Mouse (Mus musculus): Measurements from ENCODE around the gene Inpp1.

DNA sequence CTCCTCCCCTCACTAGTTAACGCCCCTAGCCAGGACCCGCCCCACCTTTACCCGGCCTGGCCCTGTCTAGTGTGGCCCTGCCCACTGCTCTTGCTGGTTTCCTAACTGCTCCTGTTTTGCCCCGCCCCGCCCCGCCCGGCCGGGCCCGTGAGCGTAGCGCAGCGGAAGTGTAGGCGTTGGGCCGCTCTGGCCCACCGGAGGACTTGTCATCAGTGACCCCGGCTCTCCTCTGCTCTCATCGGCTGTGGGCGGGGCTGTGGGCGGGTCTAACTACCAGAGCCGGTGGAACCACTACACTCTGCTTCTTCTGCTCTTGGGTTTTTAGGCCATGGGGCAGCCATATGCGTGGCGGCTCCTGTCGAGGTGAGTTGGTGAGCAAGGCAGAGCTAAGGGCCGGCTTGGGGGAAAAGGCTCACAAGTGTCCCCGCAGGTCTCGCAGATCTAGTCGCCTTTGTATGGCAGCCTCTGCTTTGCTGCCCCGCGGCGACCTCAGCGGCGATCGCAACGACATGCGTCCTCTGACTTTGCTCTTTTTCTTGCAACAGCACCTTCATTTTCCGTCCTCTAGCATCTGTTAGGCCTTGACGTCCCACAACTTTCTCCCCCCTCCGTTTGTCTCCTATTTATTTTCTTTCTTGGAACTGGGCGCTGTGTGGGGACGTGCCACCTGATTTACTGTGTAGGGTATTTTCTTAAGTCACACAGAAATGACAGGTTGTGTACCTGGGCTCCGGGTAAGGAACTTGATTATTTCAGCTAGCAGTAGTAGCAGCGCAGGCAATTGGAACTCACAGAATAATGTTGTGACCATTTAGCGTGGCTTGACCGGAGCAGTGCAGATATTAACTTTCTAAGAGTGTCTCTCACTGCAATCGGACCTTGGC is 27.5 kb upstream of the Inpp1 start, which contains the start of gene Hibch:
- TF ChIP-seq CTCF (IDR thresholded peaks at IDR 0.05; ENCODE audit: low read depth, low read length) (no peak), POLR2A (IDR thresholded peaks at IDR 0.05; ENCODE audit: extremely low read depth, insufficient read depth, low read length) (peak; percentile 92)
